25 mouse cellular contexts compared by ENCODE assay signal in genomic region chr4:81037336-81037902, GRCm38 (mm10).
DNase-seq lines count a peak whose midpoint lies in the region; ATAC-seq and TF ChIP-seq lines count a peak whose summit lies in the region.
"Had no signal": no experiment of that assay in that cellular context is flagged by ENCODE, and none has a peak within 500 bp of the region (broad histone marks: within the 10 kb centered on the region; RNA-seq: fewer than 3 reads in every experiment).

No protein-coding gene starts in this region.

- in situ Hi-C loops in Patski (cut with MboI; ENCODE audit: low pct_unique_long_range_greater_than_20kb), result no loop called here

- ATAC-seq in lung, embryonic 15.5 days (ENCODE audit: borderline replicate concordance, extremely low read depth, low FRiP score, low TSS enrichment), result no peak
- ATAC-seq in Patski, result peak; percentile 62
- no peak for ATAC-seq in forebrain, postnatal 0 days
- ATAC-seq: forebrain, embryonic 14.5 days had no signal

- no peak overlapping the region for H3K4me3 ChIP-seq in lung, embryonic 15.5 days
- no peak overlapping the region for H3K4me3 ChIP-seq in forebrain, postnatal 0 days (ENCODE audit: low read depth, low read length)
- H3K4me3 ChIP-seq: embryonic facial prominence, embryonic 12.5 days; forebrain, embryonic 10.5 days; hindbrain, embryonic 12.5 days; hindbrain, embryonic 15.5 days had no signal

- no peak overlapping the region for H3K9ac ChIP-seq in lung, embryonic 15.5 days
- no peak overlapping the region for H3K9ac ChIP-seq in forebrain, postnatal 0 days
- H3K9ac ChIP-seq: embryonic facial prominence, embryonic 12.5 days; hindbrain, embryonic 12.5 days; hindbrain, embryonic 15.5 days had no signal

- H3K4me1 ChIP-seq in lung, embryonic 15.5 days, result no peaks in the 10 kb centered on the region
- no peaks in the 10 kb centered on the region for H3K4me1 ChIP-seq in forebrain, postnatal 0 days (ENCODE audit: insufficient read depth)
- H3K4me1 ChIP-seq: embryonic facial prominence, embryonic 12.5 days; forebrain, embryonic 10.5 days; hindbrain, embryonic 12.5 days; hindbrain, embryonic 15.5 days had no signal

- TF ChIP-seq CTCF in Patski (IDR thresholded peaks at IDR 0.05), result no peak
- no peak for TF ChIP-seq CTCF in forebrain, postnatal 0 days (IDR thresholded peaks at IDR 0.05; ENCODE audit: low read depth)

- H3K36me3 ChIP-seq in lung, embryonic 15.5 days, result no peaks in the 10 kb centered on the region
- H3K36me3 ChIP-seq in forebrain, postnatal 0 days (ENCODE audit: insufficient read depth), result no peaks in the 10 kb centered on the region
- H3K36me3 ChIP-seq: embryonic facial prominence, embryonic 12.5 days; forebrain, embryonic 10.5 days; G1E; hindbrain, embryonic 12.5 days; hindbrain, embryonic 15.5 days had no signal

- peak overlapping the region; percentile 24; the same call in 1 of the 2 replicates for H3K27ac ChIP-seq in lung, embryonic 15.5 days
- H3K27ac ChIP-seq in forebrain, postnatal 0 days (ENCODE audit: low read depth, low read length), result no peak overlapping the region
- H3K27ac ChIP-seq: embryonic facial prominence, embryonic 12.5 days; forebrain, embryonic 10.5 days; hindbrain, embryonic 12.5 days; hindbrain, embryonic 15.5 days had no signal

- POLR2A ChIA-PET in Patski (lab: Charles Lee), result no interaction called here

- no peaks in the 10 kb centered on the region for H3K27me3 ChIP-seq in lung, embryonic 15.5 days
- H3K27me3 ChIP-seq in Patski, result no peaks in the 10 kb centered on the region
- no peaks in the 10 kb centered on the region for H3K27me3 ChIP-seq in forebrain, postnatal 0 days (ENCODE audit: insufficient read depth, low read length)
- H3K27me3 ChIP-seq: CH12.LX; embryonic facial prominence, embryonic 12.5 days; hindbrain, embryonic 12.5 days; hindbrain, embryonic 15.5 days had no signal

- H3K9me3 ChIP-seq in lung, embryonic 15.5 days, result no peaks in the 10 kb centered on the region
- H3K9me3 ChIP-seq in forebrain, postnatal 0 days (ENCODE audit: low read length), result no peaks in the 10 kb centered on the region
- H3K9me3 ChIP-seq: embryonic facial prominence, embryonic 12.5 days; forebrain, embryonic 10.5 days; hindbrain, embryonic 12.5 days; hindbrain, embryonic 15.5 days had no signal

- no peak overlapping the region for H3K4me2 ChIP-seq in lung, embryonic 15.5 days
- no peak overlapping the region for H3K4me2 ChIP-seq in forebrain, postnatal 0 days (ENCODE audit: low read depth)
- H3K4me2 ChIP-seq: embryonic facial prominence, embryonic 12.5 days; heart, embryonic 11.5 days; hindbrain, embryonic 12.5 days; hindbrain, embryonic 15.5 days had no signal

- CTCF ChIA-PET in Patski (lab: Charles Lee), result no interaction called here

- DNase-seq in lung, postnatal 10 days, result no peak
- DNase-seq in 3134 (ENCODE audit: extremely low read depth, insufficient read length, low spot score) (peak; percentile 22), 3T3-L1 (ENCODE audit: low read depth, low spot score) (peak; percentile 54), Patski (ENCODE audit: low read depth, low spot score) (peak; percentile 44)
- no peak for DNase-seq in spleen, postnatal 10 days (ENCODE audit: low spot score in 2 of 2)
- DNase-seq in forebrain, postnatal 0 days, result no peak
- no peak for DNase-seq in layer of hippocampus, adult 11-12 months (ENCODE audit: low spot score)
- DNase-seq: adrenal gland, postnatal 10 days; adrenal gland, postnatal 36 days; B cell, adult 2 months; cerebellum, adult 18-20 months; cerebellum, adult 9-10 months; cerebellum, postnatal 14 days; gastrocnemius, postnatal 10 days; gastrocnemius, postnatal 36 days; heart, adult 11 months had no signal

Comparison
In these comparisons a context has a peak if more than half of its experiments do, and no peak if none do; other contexts are left out.
1. DNase-seq: peak in 3134 (single experiment), 3T3-L1 (single experiment) and Patski (single experiment); none in lung, postnatal 10 days (single experiment), spleen, postnatal 10 days (0 of 2), forebrain, postnatal 0 days (single experiment) and layer of hippocampus, adult 11-12 months (single experiment).